Mouse (Mus musculus) urinary bladder, adult 2 months (tissue): ENCODE data around the gene Casp2. TPM values are rescaled to one million over a fixed set of nuclear protein-coding genes. Genes with fewer than 3 reads are reported as not detected.

Experiments
- DNase-seq: peaks from one replicate; pipeline ENCODE4 v3.0.0; 2022; ENCODE audit warnings: low spot score
- polyA plus RNA-seq: library from polyadenylated mRNA; depleted of rRNA; stranded (reverse); fragments of >200 nt; gene quantifications from 2 replicates; pipeline ENCODE4 v1.2.3, GENCODE M21; 2012

Gene Casp2
- polyA plus RNA-seq, 1 experiment, result 35.1 TPM

GRCm38 (mm10) chr6:42276151-42276550 is 11.4 kb downstream of the Casp2 start:
- DNase-seq, result no peak

GRCm38 (mm10) chr6:42282865-42283528 is 18.2 kb downstream of the Casp2 start:
- no peak for DNase-seq

- DNase-seq, result no peak
These were observed 21.7 kb downstream of the Casp2 start, which contains the start of gene Clcn1 for GRCm38 (mm10) chr6:42286448-42286847. TSS of gene Clcn1 (plus strand) at chr6:42286685.

- DNase-seq, result no peak
These were observed 22.8 kb downstream of the Casp2 start for GRCm38 (mm10) chr6:42287562-42287961.

- no peak for DNase-seq
These were observed 28.5 kb downstream of the Casp2 start for GRCm38 (mm10) chr6:42293327-42293726.

- no peak for DNase-seq
These were observed 30.8 kb downstream of the Casp2 start for GRCm38 (mm10) chr6:42295549-42296094.

- DNase-seq, result no peak
These were observed 34.6 kb downstream of the Casp2 start for GRCm38 (mm10) chr6:42299362-42299761.

- no peak for DNase-seq
These were observed 45.1 kb downstream of the Casp2 start for GRCm38 (mm10) chr6:42309816-42310378.

- DNase-seq, result no peak
These were observed 45.8 kb downstream of the Casp2 start for GRCm38 (mm10) chr6:42310427-42311053.

- no peak for DNase-seq
These were observed 53.5 kb downstream of the Casp2 start for GRCm38 (mm10) chr6:42318293-42318692.

- DNase-seq, result no peak
These were observed 58.7 kb downstream of the Casp2 start for GRCm38 (mm10) chr6:42323371-42324066.

GRCm38 (mm10) chr6:42324067-42324481 is 59.3 kb downstream of the Casp2 start:
- no peak for DNase-seq

- DNase-seq, result no peak
These were observed 59.9 kb downstream of the Casp2 start, which contains the start of gene Fam131b for GRCm38 (mm10) chr6:42324482-42325267. TSS of gene Fam131b (minus strand) at chr6:42324643.

GRCm38 (mm10) chr6:42325268-42325609 is 60.5 kb downstream of the Casp2 start:
- DNase-seq, result peak; percentile 58

GRCm38 (mm10) chr6:42326509-42326908 is 61.7 kb downstream of the Casp2 start:
- no peak for DNase-seq

GRCm38 (mm10) chr6:42328757-42329156 is 64.0 kb downstream of the Casp2 start:
- DNase-seq, result no peak

- no peak for DNase-seq
These were observed 65.4 kb downstream of the Casp2 start for GRCm38 (mm10) chr6:42330216-42330615.

- DNase-seq, result no peak
These were observed 66.2 kb downstream of the Casp2 start for GRCm38 (mm10) chr6:42330946-42331345.
